Mouse (Mus musculus): Measurements from ENCODE around the gene Zfp110. TPM values are rescaled to one million over a fixed set of nuclear protein-coding genes. Genes with fewer than 3 reads are reported as not detected.
"Not testable (repeated sequence)": the region's sequence is repeated elsewhere in the genome, so short reads cannot be mapped to it uniquely, and the experiment has no call there.

Gene Zfp110
- polyA plus RNA-seq, 1 experiment from 2014 or later: 39.0 TPM

GRCm38 (mm10) chr7:12803727-12804071, 30.9 kb upstream of the Zfp110 start:
- H3K27ac ChIP-seq (replicated peaks; ENCODE audit: low read depth, low read length): 0 out of 2 replicates have a peak overlapping the region, but pooled peaks have one; percentile 53
- peak overlapping the region; percentile 81 for H3K9ac ChIP-seq (replicated peaks; ENCODE audit: low read length)
- peak overlapping the region; percentile 73 for H3K4me2 ChIP-seq (ENCODE audit: low read depth, low read length)
- DNase-seq (ENCODE audit: low spot score): no peak
- under 1% methylated on average over 16 of the region's 16 CpGs for WGBS
- no peaks in the 10 kb centered on the region for H3K4me1 ChIP-seq (ENCODE audit: control insufficient read depth, insufficient read depth, low read length)
- peak overlapping the region; percentile 48 for H3K4me3 ChIP-seq (ENCODE audit: low read depth, low read length)
- H3K36me3 ChIP-seq (replicated peaks; ENCODE audit: control insufficient read depth, insufficient read depth, low read depth, low read length): peaks cover 5% of the 10 kb centered on the region; the same call in 1 of the 2 replicates
- no peaks in the 10 kb centered on the region for H3K27me3 ChIP-seq (ENCODE audit: control insufficient read depth, insufficient read depth, low read length)
- H3K9me3 ChIP-seq (replicated peaks; ENCODE audit: control insufficient read depth, low read length): no peaks in the 10 kb centered on the region
- peak; percentile 84; the same call in 1 of the 2 replicates for ATAC-seq (replicated peaks; ENCODE audit: insufficient number of reproducible peaks, low FRiP score, low TSS enrichment, low read depth)

DNA sequence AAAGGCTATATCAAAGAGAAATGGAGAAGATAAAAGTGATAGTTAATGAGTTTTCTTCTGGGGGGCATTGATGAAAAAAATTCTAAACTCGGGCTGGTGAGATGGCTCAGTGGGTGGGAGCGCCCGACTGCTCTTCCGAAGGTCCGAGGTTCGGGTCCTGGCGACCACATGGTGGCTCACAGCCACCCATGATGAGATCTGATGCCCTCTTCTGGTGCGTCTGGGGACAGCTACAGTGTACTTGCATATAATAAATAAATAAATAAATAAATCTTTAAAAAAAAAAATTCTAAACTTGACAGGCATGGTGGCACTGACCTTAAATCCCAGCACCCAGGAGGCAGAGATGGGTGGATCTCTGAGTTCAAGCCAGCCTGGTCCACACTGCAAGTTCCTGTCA, 19.0 kb upstream of the Zfp110 start:
- ATAC-seq (replicated peaks; ENCODE audit: insufficient number of reproducible peaks, low FRiP score, low TSS enrichment, low read depth) (no peak), DNase-seq (ENCODE audit: low spot score) (no peak)
- Histone ChIP-seq H3K27ac (replicated peaks; ENCODE audit: low read depth, low read length) (no peak overlapping the region), H3K4me2 (ENCODE audit: low read depth, low read length) (no peak overlapping the region), H3K9me3 (replicated peaks; ENCODE audit: control insufficient read depth, low read length) (peaks cover 6% of the 10 kb centered on the region), H3K27me3 (ENCODE audit: control insufficient read depth, insufficient read depth, low read length) (no peaks in the 10 kb centered on the region), H3K9ac (replicated peaks; ENCODE audit: low read length) (no peak overlapping the region), H3K36me3 (replicated peaks; ENCODE audit: control insufficient read depth, insufficient read depth, low read depth, low read length) (peaks cover 7% of the 10 kb centered on the region), H3K4me1 (ENCODE audit: control insufficient read depth, insufficient read depth, low read length) (no peaks in the 10 kb centered on the region), H3K4me3 (ENCODE audit: low read depth, low read length) (no peak overlapping the region)
- WGBS: 98% methylated on average over 8 of the region's 8 CpGs

DNA sequence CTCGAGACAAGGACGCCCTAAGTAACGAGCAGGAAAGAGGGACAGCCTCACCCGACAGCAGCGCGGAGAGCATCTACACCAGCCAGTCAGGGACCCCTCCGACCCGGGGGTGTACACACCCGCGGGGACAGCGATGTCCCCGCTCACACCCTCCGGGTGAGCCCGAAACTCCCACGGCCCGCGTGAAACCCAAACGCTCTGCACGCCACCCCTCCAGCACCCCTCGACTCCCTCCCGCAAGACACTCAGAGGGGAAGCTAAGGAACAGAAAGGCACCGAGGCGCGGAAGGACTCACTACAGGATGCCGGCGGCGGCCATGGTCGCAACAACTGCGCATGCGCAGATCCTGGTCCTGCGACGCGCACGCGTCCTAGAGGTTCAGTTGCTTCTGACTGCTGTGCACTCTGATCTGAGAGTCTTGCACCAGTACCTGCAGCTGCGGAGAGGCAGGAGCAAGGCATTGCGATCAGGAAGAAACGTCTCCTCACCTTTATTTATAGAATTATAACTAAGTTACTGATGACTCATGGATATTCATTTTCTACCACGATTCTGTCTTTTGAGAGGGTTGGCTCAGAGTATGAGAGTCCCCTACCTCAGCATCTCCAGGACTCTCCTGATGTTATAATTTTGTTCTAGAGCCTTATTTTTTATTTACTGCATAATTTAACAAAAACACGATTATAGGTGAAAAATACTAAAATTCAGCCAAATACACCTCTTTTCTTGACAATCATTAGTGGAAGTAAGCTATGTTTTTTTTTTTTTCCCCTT, 15.9 kb upstream of the Zfp110 start, which contains the start of gene Zfp329:
Gene Zfp329, minus strand, starts transcription at position 338 of the 775 bp plus-strand sequence.
- Histone ChIP-seq H3K36me3 (replicated peaks; ENCODE audit: control insufficient read depth, insufficient read depth, low read depth, low read length) (no peaks in the 10 kb centered on the region; the same call in 1 of the 2 replicates), H3K9ac (replicated peaks; ENCODE audit: low read length) (peak within 1 kb of the TSS; percentile 96), H3K4me2 (ENCODE audit: low read depth, low read length) (peak within 1 kb of the TSS; percentile 56), H3K4me3 (ENCODE audit: low read depth, low read length) (peak within 1 kb of the TSS; percentile 86), H3K27ac (replicated peaks; ENCODE audit: low read depth, low read length) (peak within 1 kb of the TSS; percentile 62), H3K9me3 (replicated peaks; ENCODE audit: control insufficient read depth, low read length) (no peaks in the 10 kb centered on the region), H3K27me3 (ENCODE audit: control insufficient read depth, insufficient read depth, low read length) (no peaks in the 10 kb centered on the region), H3K4me1 (ENCODE audit: control insufficient read depth, insufficient read depth, low read length) (no peaks in the 10 kb centered on the region)
- WGBS: under 1% methylated on average over 39 of the region's 40 CpGs
- peak; percentile 96 for ATAC-seq (replicated peaks; ENCODE audit: insufficient number of reproducible peaks, low FRiP score, low TSS enrichment, low read depth)
- peak; percentile 95 for DNase-seq (ENCODE audit: low spot score)

DNA sequence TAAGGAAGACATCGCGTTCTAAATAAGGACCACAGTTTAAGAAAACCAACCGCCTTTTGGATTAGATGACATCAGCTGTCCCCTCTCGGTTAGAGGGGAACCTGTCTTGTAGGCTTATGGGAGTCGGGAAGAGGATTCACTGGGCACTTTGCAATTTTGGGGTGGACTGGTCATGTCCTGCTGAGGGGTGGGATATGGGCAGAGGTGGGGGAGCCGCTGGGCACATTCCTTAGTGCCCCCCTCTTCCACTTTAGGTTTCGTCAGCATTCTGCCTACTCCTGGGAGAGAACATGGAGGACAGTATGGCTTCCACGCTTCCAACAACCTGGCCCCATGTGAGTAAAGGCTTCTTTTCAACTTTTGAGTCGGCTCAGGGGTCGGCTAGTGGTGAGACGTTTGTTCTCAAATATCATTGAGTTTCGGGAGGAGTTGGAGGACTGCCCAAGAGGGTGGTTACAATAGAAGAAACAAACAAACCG, 671 bp downstream of the Zfp110 start:
- ATAC-seq (replicated peaks; ENCODE audit: insufficient number of reproducible peaks, low FRiP score, low TSS enrichment, low read depth) (peak; percentile 65), DNase-seq (ENCODE audit: low spot score) (peak; percentile 18)
- WGBS: 42% methylated on average over 13 of the region's 13 CpGs
- Histone ChIP-seq H3K4me3 (ENCODE audit: low read depth, low read length) (peak overlapping the region; percentile 46), H3K4me2 (ENCODE audit: low read depth, low read length) (peak overlapping the region; percentile 22), H3K36me3 (replicated peaks; ENCODE audit: control insufficient read depth, insufficient read depth, low read depth, low read length) (peaks cover 13% of the 10 kb centered on the region), H3K4me1 (ENCODE audit: control insufficient read depth, insufficient read depth, low read length) (no peaks in the 10 kb centered on the region), H3K27ac (replicated peaks; ENCODE audit: low read depth, low read length) (no peak overlapping the region), H3K9me3 (replicated peaks; ENCODE audit: control insufficient read depth, low read length) (no peaks in the 10 kb centered on the region; the same call in none of the 2 replicates), H3K9ac (replicated peaks; ENCODE audit: low read length) (peak overlapping the region; percentile 64), H3K27me3 (ENCODE audit: control insufficient read depth, insufficient read depth, low read length) (no peaks in the 10 kb centered on the region)

GRCm38 (mm10) chr7:12835779-12836178, 1.2 kb downstream of the Zfp110 start:
- no peaks in the 10 kb centered on the region for H3K27me3 ChIP-seq (ENCODE audit: control insufficient read depth, insufficient read depth, low read length)
- H3K36me3 ChIP-seq (replicated peaks; ENCODE audit: control insufficient read depth, insufficient read depth, low read depth, low read length): peaks cover 15% of the 10 kb centered on the region
- no peaks in the 10 kb centered on the region; the same call in none of the 2 replicates for H3K9me3 ChIP-seq (replicated peaks; ENCODE audit: control insufficient read depth, low read length)
- no peak overlapping the region for H3K4me2 ChIP-seq (ENCODE audit: low read depth, low read length)
- DNase-seq (ENCODE audit: low spot score) (no peak), ATAC-seq (replicated peaks; ENCODE audit: insufficient number of reproducible peaks, low FRiP score, low TSS enrichment, low read depth) (no peak)
- no peaks in the 10 kb centered on the region for H3K4me1 ChIP-seq (ENCODE audit: control insufficient read depth, insufficient read depth, low read length)
- H3K27ac ChIP-seq (replicated peaks; ENCODE audit: low read depth, low read length): no peak overlapping the region
- WGBS: 91% methylated on average over 4 of the region's 4 CpGs
- H3K4me3 ChIP-seq (ENCODE audit: low read depth, low read length): no peak overlapping the region
- no peak overlapping the region for H3K9ac ChIP-seq (replicated peaks; ENCODE audit: low read length)

- Histone ChIP-seq H3K9me3 (replicated peaks; ENCODE audit: control insufficient read depth, low read length) (no peaks in the 10 kb centered on the region), H3K4me2 (ENCODE audit: low read depth, low read length) (no peak overlapping the region), H3K27me3 (ENCODE audit: control insufficient read depth, insufficient read depth, low read length) (no peaks in the 10 kb centered on the region), H3K4me1 (ENCODE audit: control insufficient read depth, insufficient read depth, low read length) (no peaks in the 10 kb centered on the region), H3K36me3 (replicated peaks; ENCODE audit: control insufficient read depth, insufficient read depth, low read depth, low read length) (no peaks in the 10 kb centered on the region), H3K4me3 (ENCODE audit: low read depth, low read length) (no peak overlapping the region), H3K9ac (replicated peaks; ENCODE audit: low read length) (no peak overlapping the region), H3K27ac (replicated peaks; ENCODE audit: low read depth, low read length) (no peak overlapping the region)
- 20% methylated on average over 3 of the region's 3 CpGs for WGBS
- DNase-seq (ENCODE audit: low spot score): peak; percentile 56
- ATAC-seq (replicated peaks; ENCODE audit: insufficient number of reproducible peaks, low FRiP score, low TSS enrichment, low read depth): no peak
Observed at GRCm38 (mm10) chr7:12874301-12874700, 39.7 kb downstream of the Zfp110 start.

- ATAC-seq (replicated peaks; ENCODE audit: insufficient number of reproducible peaks, low FRiP score, low TSS enrichment, low read depth) (no peak), DNase-seq (ENCODE audit: low spot score) (no peak)
- H3K9ac ChIP-seq (replicated peaks; ENCODE audit: low read length): no peak overlapping the region
- no peak overlapping the region for H3K4me2 ChIP-seq (ENCODE audit: low read depth, low read length)
- H3K36me3 ChIP-seq (replicated peaks; ENCODE audit: control insufficient read depth, insufficient read depth, low read depth, low read length): no peaks in the 10 kb centered on the region; the same call in 1 of the 2 replicates
- H3K9me3 ChIP-seq (replicated peaks; ENCODE audit: control insufficient read depth, low read length): no peaks in the 10 kb centered on the region
- no peak overlapping the region for H3K4me3 ChIP-seq (ENCODE audit: low read depth, low read length)
- no peaks in the 10 kb centered on the region for H3K4me1 ChIP-seq (ENCODE audit: control insufficient read depth, insufficient read depth, low read length)
- no peaks in the 10 kb centered on the region for H3K27me3 ChIP-seq (ENCODE audit: control insufficient read depth, insufficient read depth, low read length)
- H3K27ac ChIP-seq (replicated peaks; ENCODE audit: low read depth, low read length): no peak overlapping the region
Observed at GRCm38 (mm10) chr7:12880036-12880435, 45.5 kb downstream of the Zfp110 start.

DNA sequence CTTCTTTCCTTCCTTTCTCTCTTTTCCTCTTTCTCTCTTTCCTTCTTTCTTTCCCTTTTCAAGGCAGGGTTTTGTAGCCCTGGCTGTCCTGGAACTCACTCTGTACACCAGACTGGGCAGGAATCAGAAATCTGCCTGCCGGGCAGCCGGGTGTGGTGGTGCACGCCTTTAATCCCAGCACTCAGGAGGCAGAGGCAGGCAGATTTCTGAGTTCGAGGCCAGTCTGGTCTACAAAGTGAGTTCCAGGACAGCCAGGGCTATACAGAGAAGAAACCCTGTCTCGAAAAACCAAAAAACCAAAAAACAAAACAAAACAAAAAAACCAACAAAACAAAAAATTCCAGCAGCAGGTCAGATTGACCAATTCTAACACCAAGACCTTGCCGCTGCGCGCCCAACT, 45.9 kb downstream of the Zfp110 start:
- H3K9ac ChIP-seq (replicated peaks; ENCODE audit: low read length): peak overlapping the region; percentile 32; the same call in 1 of the 2 replicates
- ATAC-seq (replicated peaks; ENCODE audit: insufficient number of reproducible peaks, low FRiP score, low TSS enrichment, low read depth): peak; percentile 40
- WGBS: 47% methylated on average over 8 of the region's 8 CpGs
- not testable (repeated sequence) for H3K4me1 ChIP-seq (ENCODE audit: control insufficient read depth, insufficient read depth, low read length); H3K36me3 ChIP-seq (replicated peaks; ENCODE audit: control insufficient read depth, insufficient read depth, low read depth, low read length); DNase-seq (ENCODE audit: low spot score); H3K9me3 ChIP-seq (replicated peaks; ENCODE audit: control insufficient read depth, low read length); H3K27ac ChIP-seq (replicated peaks; ENCODE audit: low read depth, low read length); H3K27me3 ChIP-seq (ENCODE audit: control insufficient read depth, insufficient read depth, low read length)
- H3K4me2 ChIP-seq (ENCODE audit: low read depth, low read length): peak overlapping the region; percentile 66
- peak overlapping the region; percentile 73 for H3K4me3 ChIP-seq (ENCODE audit: low read depth, low read length)

All from embryonic facial prominence, embryonic 11.5 days (tissue).